Mouse (Mus musculus): Measurements from ENCODE around the gene Brat1. TPM values are rescaled to one million over a fixed set of nuclear protein-coding genes. Genes with fewer than 3 reads are reported as not detected.
"Not testable (repeated sequence)": the region's sequence is repeated elsewhere in the genome, so short reads cannot be mapped to it uniquely, and the experiment has no call there.

Gene Brat1
- total RNA-seq (2021) = 10 to 100 TPM; 23.9 to 24.2 TPM
- long read RNA-seq, experiment 1, transcript Brat1-201 (14 exons, 3,333 nt) = major isoform, 11 of 24 reads
- long read RNA-seq, experiment 1, partial matches to known transcripts = 5 of 24 reads
- long read RNA-seq, experiment 1, other reads (novel, unspliced or antisense) = 8 of 24 reads
- long read RNA-seq, experiment 2, partial matches to known transcripts = 25 of 34 reads
- long read RNA-seq, experiment 2, other reads (novel, unspliced or antisense) = 7 of 34 reads

DNA sequence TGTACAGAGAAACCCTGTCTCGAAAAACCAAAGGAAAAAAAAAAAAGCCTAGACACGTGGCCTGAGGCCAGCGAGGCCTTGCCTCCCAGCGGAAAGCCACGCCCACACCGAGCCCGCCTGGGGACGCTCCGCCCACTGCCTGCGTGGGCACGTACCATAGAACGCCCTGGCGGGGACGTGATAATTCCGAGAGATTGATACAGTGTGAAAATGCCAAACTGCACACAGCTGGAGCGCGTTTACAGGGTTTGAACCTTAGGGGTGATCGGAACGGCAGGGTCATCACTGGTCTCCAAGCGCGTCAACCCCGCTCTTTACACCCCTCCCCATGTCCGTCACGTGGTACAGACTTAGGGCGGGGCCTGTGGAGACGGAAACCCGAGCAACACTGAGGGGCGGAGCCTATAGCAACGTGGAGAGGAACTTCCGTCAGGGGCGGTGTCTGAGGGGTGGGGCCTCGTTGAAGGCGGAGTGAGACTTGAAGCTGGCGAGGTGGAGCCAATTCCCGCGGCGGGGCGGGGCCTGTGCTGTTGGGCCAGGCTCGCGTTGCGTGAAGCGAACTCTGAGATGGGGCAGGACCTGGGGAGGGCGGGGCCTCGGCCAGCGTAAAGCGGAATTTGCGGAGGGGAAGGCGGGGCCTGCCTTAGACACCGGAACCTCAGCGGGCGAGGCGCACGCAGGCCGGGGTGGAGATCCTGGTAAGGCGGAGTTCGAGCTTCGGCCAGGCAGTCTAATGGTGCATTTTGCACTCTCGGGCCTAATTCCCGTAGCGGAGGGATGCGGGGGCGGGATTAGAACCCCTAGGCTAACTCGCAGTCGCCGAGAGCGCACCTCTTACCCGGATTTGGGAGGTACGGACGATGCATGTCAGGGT, at the start of gene Brat1:
Brat1 (plus strand) TSS at position 634 of the 874 bp plus-strand sequence.
- DNase-seq (ENCODE audit: low spot score in 2 of 2) = peak; percentile 99

- DNase-seq (ENCODE audit: low spot score in 2 of 2) = no peak
Observed at GRCm38 (mm10) chr5:140659607-140660272, 45.1 kb upstream of the Brat1 start.

GRCm38 (mm10) chr5:140660398-140660797, 44.4 kb upstream of the Brat1 start:
- no peak for DNase-seq (ENCODE audit: low spot score in 2 of 2)

DNA sequence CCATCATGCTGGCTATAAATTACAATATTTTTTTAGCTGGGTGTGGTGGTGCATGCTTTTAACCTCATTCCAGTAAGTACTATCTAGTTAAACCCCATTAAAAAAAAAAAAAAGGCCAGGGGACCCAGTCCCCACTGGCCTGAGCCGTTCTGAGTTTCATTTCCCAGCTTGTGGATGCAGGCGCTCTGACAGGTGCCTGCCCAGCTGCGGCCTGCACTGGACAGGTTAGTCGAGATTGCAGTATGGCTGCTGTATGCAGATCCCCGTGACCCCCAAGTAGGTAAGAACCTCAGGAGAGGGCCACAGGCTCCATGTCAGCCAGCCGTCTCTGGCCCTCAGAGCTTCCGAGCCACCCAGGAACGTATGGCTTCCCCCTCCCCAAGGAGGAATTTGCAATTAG, 43.4 kb upstream of the Brat1 start:
- DNase-seq (ENCODE audit: low spot score in 2 of 2) = no peak

GRCm38 (mm10) chr5:140661875-140662643, 42.8 kb upstream of the Brat1 start:
- DNase-seq (ENCODE audit: low spot score in 2 of 2) = no peak

DNA sequence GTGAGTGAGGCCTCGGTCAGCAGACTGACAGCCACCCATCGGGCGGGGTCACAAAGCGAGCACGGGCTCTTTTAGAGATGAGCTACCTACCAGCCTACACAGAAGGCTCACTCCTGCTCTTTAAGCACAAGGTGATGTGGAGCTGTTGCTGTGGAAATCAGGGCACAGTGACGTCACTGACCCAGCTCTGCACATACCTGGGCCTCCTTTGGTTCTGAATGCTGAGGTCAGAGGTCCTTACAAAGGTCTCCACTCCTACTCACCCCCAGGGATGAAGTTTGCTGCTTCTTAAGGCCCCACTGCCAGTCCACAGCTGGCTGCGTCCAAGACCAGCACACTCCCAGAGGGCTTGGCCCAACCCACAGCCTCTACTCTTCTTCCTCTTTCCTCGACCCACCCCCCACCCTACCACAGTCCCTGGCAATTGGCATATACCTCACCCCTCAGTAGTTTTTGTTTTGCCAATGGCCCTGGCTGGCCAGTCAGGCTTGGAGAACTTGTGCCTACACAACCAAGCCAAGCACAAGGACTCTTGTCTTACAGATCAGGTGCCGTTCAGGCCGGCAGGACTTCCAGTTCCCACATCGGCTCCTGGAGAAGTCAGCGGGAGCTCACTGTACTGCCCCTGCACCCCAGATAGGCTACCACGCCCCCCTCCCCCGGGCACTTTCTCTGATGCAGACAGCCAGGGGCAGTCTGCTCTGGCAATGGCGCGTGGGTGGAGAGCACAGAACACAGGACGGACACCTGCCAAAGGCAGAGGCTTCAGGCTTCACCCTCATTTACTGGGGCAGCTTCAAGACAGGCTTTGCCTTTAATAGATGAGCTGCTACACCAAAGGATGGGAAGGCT, 41.8 kb upstream of the Brat1 start:
- no peak for DNase-seq (ENCODE audit: low spot score in 2 of 2)

- peak in 1 of 2 experiments; percentile 55 for DNase-seq (ENCODE audit: low spot score in 2 of 2)
Observed at GRCm38 (mm10) chr5:140663621-140664180, 41.1 kb upstream of the Brat1 start.

- DNase-seq (ENCODE audit: low spot score in 2 of 2) = no peak
Observed at GRCm38 (mm10) chr5:140672115-140672514, 32.7 kb upstream of the Brat1 start.

GRCm38 (mm10) chr5:140672603-140673002, 32.2 kb upstream of the Brat1 start:
- not testable (repeated sequence) for DNase-seq (ENCODE audit: low spot score in 2 of 2)

GRCm38 (mm10) chr5:140674036-140674435, 30.8 kb upstream of the Brat1 start:
- DNase-seq (ENCODE audit: low spot score in 2 of 2) = no peak

- DNase-seq (ENCODE audit: low spot score in 2 of 2) = no peak
Observed at GRCm38 (mm10) chr5:140675079-140675478, 29.7 kb upstream of the Brat1 start.

DNA sequence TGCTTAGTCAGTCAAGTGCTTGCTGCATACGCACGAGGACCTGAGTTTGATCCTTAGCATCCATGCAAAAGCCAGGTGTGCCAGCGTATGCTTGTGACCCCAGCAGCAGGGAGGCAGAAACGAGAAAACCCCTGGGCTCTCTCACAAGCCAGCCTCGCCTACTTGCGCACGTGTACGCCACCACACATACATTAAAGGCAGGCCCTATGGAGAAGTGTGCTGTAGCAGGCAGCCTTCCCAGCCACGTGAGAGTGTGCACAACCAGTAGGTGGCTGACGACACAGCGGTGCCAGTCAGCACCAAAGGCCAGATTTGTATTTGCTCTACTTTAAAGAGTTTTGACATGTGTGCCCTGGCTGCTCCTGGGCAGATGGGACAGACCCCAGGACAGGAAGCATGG, 29.2 kb upstream of the Brat1 start:
- no peak for DNase-seq (ENCODE audit: low spot score in 2 of 2)

- DNase-seq (ENCODE audit: low spot score in 2 of 2) = no peak
Observed at GRCm38 (mm10) chr5:140677137-140677536, 27.7 kb upstream of the Brat1 start.

DNA sequence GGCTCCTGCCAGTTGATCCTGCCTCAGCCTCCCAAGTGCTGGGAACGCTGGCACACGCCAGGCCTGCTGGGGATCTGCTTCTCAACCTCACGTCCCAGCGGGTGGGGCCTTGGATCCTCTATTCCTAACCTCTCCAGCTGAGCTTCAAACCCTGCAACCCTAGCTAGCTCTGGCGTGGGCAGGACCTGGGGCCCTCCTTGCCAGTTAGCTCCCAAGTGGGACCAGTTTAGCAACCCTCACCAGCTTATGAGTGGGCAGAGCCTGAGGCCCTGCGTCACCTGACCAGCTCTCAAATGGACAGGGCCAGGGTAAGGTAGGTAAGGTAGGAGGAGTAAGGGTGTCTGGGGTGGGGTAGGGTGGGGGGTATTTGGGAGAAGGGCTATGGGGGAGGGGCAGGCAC, 24.8 kb upstream of the Brat1 start:
- no peak for DNase-seq (ENCODE audit: low spot score in 2 of 2)

DNA sequence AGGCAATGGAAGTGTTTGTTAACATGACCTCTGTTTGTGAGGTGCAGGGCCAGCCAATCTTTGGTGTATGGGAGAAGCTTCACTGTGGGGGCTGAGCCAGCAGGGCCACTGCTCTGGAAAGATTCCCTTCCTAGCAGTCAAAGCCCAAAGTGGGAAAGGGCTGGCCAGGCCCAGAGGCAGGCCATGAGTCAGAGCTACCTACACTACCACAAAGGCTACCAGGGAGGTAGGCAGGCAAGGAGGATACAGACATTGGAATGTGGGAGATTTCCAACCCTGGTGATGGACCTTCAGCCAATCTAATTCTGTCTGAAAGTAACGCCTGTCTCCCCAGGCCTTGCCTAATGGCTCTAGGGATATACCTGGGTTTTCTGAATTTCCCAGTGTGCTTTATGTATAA, 23.9 kb upstream of the Brat1 start:
- DNase-seq (ENCODE audit: low spot score in 2 of 2) = no peak

DNA sequence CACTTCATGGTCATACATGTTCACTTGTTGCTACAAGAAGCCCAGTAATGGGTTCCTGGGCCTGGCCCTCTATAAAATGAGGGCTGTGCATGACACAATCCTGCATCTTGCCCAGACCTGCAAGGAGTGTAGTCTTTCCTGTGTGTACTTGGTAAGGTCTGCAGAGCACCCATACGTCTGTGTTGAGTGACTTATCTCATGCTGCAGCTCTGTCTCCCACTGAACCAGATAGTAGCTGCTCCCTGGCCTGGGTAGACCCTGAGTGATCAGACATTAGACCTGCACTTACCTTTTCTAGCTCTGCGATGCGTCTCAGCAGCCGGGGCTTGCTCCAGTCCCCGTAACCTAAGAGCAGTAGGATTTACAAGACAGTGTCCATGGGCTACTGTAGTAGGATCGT, 22.7 kb upstream of the Brat1 start:
- DNase-seq (ENCODE audit: low spot score in 2 of 2) = no peak

DNA sequence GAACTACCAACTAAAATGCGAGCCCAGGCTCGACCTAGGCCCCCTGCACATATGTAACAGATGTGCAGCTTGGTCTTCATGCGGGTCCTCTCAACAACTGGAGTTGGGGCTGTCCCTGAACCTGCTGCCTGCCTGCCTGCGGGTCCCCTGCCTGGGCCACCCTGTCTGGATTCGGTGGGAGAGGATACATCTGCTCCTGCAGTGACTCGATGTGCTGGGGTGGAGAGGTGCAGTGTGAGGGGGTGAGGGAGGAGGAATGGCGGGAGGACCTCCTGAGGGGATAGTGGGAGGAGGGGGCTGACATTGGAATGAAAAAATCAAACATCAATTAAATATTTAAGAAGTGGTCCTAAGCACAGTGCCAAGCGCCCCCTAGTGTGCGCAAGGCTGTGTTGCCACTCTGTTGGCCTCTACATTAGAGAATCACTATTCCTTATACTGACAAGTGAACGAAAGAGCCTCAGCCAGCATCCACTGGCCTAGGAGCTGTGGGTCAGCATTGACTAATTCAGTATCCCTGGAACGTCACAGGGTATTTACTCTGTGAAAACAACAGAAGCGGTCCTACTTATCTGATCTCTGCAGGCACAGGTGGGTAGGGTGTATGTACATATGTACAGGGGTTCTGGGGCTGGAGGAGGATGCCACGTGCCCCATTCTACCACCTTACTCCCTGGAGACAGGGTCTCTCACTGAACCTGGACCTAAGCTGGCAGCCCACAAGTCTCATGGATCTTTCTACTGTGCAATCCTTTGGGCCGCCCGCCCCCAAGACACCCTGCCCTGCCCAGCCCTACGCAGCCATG, 20.3 kb upstream of the Brat1 start:
- DNase-seq (ENCODE audit: low spot score in 2 of 2) = no peak

DNA sequence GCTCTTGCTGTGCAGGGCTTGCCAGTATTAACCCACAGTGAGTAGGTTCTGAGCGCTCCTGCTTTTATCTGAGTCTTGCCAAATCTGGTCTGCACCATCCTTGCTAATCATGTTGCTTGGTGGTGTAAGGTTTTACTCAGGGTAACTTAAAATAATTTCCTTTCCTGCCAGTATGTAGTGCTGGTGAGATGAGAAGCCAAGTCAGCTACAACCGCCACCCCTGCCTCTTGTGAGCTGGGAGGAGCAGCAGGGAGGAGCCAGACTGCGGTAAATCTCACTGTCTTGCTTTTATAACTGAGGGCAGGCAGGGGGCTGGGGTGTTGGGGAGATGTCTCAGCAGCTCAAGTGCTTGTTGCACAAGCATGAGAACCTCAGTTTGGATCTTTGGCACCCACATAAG, 16.4 kb upstream of the Brat1 start:
- no peak for DNase-seq (ENCODE audit: low spot score in 2 of 2)

- no peak for DNase-seq (ENCODE audit: low spot score in 2 of 2)
Observed at GRCm38 (mm10) chr5:140695987-140696386, 8.8 kb upstream of the Brat1 start.

Measured in adrenal gland, postnatal 4 days (tissue).